Mouse (Mus musculus): ENCODE data around the gene Ube2q2. TPM values are rescaled to one million over a fixed set of nuclear protein-coding genes. Genes with fewer than 3 reads are reported as not detected.

The Ube2q2 gene
- total and polyA plus RNA-seq, 2 experiments from 2014 or later = 22.0 to 23.5 TPM

- H3K9ac ChIP-seq (replicated peaks; ENCODE audit: low read depth, low read length) = no peak overlapping the region
- H3K4me2 ChIP-seq (ENCODE audit: low read depth, low read length) = no peak overlapping the region
- 53% methylated on average over 4 of the region's 4 CpGs for WGBS
- no peak for TF ChIP-seq EP300 (IDR thresholded peaks at IDR 0.05; ENCODE audit: low read depth)
- TF ChIP-seq CTCF (IDR thresholded peaks at IDR 0.05; ENCODE audit: low read depth) = no peak
- peaks cover 29% of the 10 kb centered on the region for H3K36me3 ChIP-seq (replicated peaks; ENCODE audit: control insufficient read depth, insufficient read depth, low read length)
- DNase-seq (ENCODE audit: low spot score) (no peak), ATAC-seq (ENCODE audit: insufficient read depth, low read depth) (no peak)
- H3K4me1 ChIP-seq (ENCODE audit: control insufficient read depth, insufficient read depth) = peaks cover 16% of the 10 kb centered on the region
- H3K27me3 ChIP-seq (ENCODE audit: control insufficient read depth, insufficient read depth, low read length) = no peaks in the 10 kb centered on the region
- no peaks in the 10 kb centered on the region for H3K9me3 ChIP-seq (replicated peaks; ENCODE audit: control insufficient read depth, low read length)
- no peak overlapping the region for H3K27ac ChIP-seq (ENCODE audit: low read depth)
- no peak overlapping the region for H3K4me3 ChIP-seq (ENCODE audit: low read depth, low read length)
Measured at GRCm38 (mm10) chr9:55211611-55212010, 63.0 kb downstream of the Ube2q2 start.

- H3K36me3 ChIP-seq (replicated peaks; ENCODE audit: control insufficient read depth, insufficient read depth, low read length) = peaks cover 47% of the 10 kb centered on the region
- H3K4me2 ChIP-seq (ENCODE audit: low read depth, low read length) = no peak overlapping the region
- no peaks in the 10 kb centered on the region for H3K27me3 ChIP-seq (ENCODE audit: control insufficient read depth, insufficient read depth, low read length)
- ATAC-seq (ENCODE audit: insufficient read depth, low read depth) (no peak), DNase-seq (ENCODE audit: low spot score) (no peak)
- H3K9ac ChIP-seq (replicated peaks; ENCODE audit: low read depth, low read length) = no peak overlapping the region
- H3K4me1 ChIP-seq (ENCODE audit: control insufficient read depth, insufficient read depth) = peaks cover 11% of the 10 kb centered on the region
- no peak overlapping the region for H3K4me3 ChIP-seq (ENCODE audit: low read depth, low read length)
- TF ChIP-seq CTCF (IDR thresholded peaks at IDR 0.05; ENCODE audit: low read depth) = no peak
- TF ChIP-seq EP300 (IDR thresholded peaks at IDR 0.05; ENCODE audit: low read depth) = no peak
- 87% methylated on average over 1 of the region's 1 CpGs for WGBS
- no peak overlapping the region for H3K27ac ChIP-seq (ENCODE audit: low read depth)
- no peaks in the 10 kb centered on the region for H3K9me3 ChIP-seq (replicated peaks; ENCODE audit: control insufficient read depth, low read length)
Measured at GRCm38 (mm10) chr9:55213396-55213795, 64.7 kb downstream of the Ube2q2 start.

GRCm38 (mm10) chr9:55215056-55215455 lies 66.4 kb downstream of the Ube2q2 start:
- H3K9me3 ChIP-seq (replicated peaks; ENCODE audit: control insufficient read depth, low read length) = no peaks in the 10 kb centered on the region
- H3K9ac ChIP-seq (replicated peaks; ENCODE audit: low read depth, low read length) = no peak overlapping the region
- no peak for DNase-seq (ENCODE audit: low spot score)
- H3K36me3 ChIP-seq (replicated peaks; ENCODE audit: control insufficient read depth, insufficient read depth, low read length) = peaks cover 63% of the 10 kb centered on the region
- no peak overlapping the region for H3K4me2 ChIP-seq (ENCODE audit: low read depth, low read length)
- no peak for TF ChIP-seq EP300 (IDR thresholded peaks at IDR 0.05; ENCODE audit: low read depth)
- TF ChIP-seq CTCF (IDR thresholded peaks at IDR 0.05; ENCODE audit: low read depth) = no peak
- no peak for ATAC-seq (ENCODE audit: insufficient read depth, low read depth)
- H3K4me3 ChIP-seq (ENCODE audit: low read depth, low read length) = no peak overlapping the region
- no peaks in the 10 kb centered on the region for H3K27me3 ChIP-seq (ENCODE audit: control insufficient read depth, insufficient read depth, low read length)
- WGBS = 84% methylated on average over 3 of the region's 3 CpGs
- no peak overlapping the region for H3K27ac ChIP-seq (ENCODE audit: low read depth)
- 0 out of 2 replicates have a peak, but pooled peaks cover 5% of the 10 kb centered on the region for H3K4me1 ChIP-seq (ENCODE audit: control insufficient read depth, insufficient read depth)

- H3K4me2 ChIP-seq (ENCODE audit: low read depth, low read length) = no peak overlapping the region
- no peak overlapping the region for H3K9ac ChIP-seq (replicated peaks; ENCODE audit: low read depth, low read length)
- no peak for DNase-seq (ENCODE audit: low spot score)
- no peaks in the 10 kb centered on the region for H3K9me3 ChIP-seq (replicated peaks; ENCODE audit: control insufficient read depth, low read length)
- no peak for TF ChIP-seq CTCF (IDR thresholded peaks at IDR 0.05; ENCODE audit: low read depth)
- TF ChIP-seq EP300 (IDR thresholded peaks at IDR 0.05; ENCODE audit: low read depth) = no peak
- 0 out of 2 replicates have a peak, but pooled peaks cover 2% of the 10 kb centered on the region for H3K4me1 ChIP-seq (ENCODE audit: control insufficient read depth, insufficient read depth)
- no peak overlapping the region for H3K27ac ChIP-seq (ENCODE audit: low read depth)
- H3K27me3 ChIP-seq (ENCODE audit: control insufficient read depth, insufficient read depth, low read length) = no peaks in the 10 kb centered on the region
- peaks cover 69% of the 10 kb centered on the region for H3K36me3 ChIP-seq (replicated peaks; ENCODE audit: control insufficient read depth, insufficient read depth, low read length)
- no peak for ATAC-seq (ENCODE audit: insufficient read depth, low read depth)
- no peak overlapping the region for H3K4me3 ChIP-seq (ENCODE audit: low read depth, low read length)
- 86% methylated on average over 3 of the region's 3 CpGs for WGBS
Measured at GRCm38 (mm10) chr9:55215648-55216047, 67.0 kb downstream of the Ube2q2 start.

- Histone ChIP-seq H3K36me3 (replicated peaks; ENCODE audit: control insufficient read depth, insufficient read depth, low read length) (peaks cover 73% of the 10 kb centered on the region), H3K9me3 (replicated peaks; ENCODE audit: control insufficient read depth, low read length) (no peaks in the 10 kb centered on the region), H3K4me2 (ENCODE audit: low read depth, low read length) (no peak overlapping the region), H3K27me3 (ENCODE audit: control insufficient read depth, insufficient read depth, low read length) (no peaks in the 10 kb centered on the region), H3K27ac (ENCODE audit: low read depth) (no peak overlapping the region), H3K4me1 (ENCODE audit: control insufficient read depth, insufficient read depth) (no peaks in the 10 kb centered on the region), H3K9ac (replicated peaks; ENCODE audit: low read depth, low read length) (no peak overlapping the region), H3K4me3 (ENCODE audit: low read depth, low read length) (no peak overlapping the region)
- DNase-seq (ENCODE audit: low spot score) = no peak
- no peak for ATAC-seq (ENCODE audit: insufficient read depth, low read depth)
- TF ChIP-seq EP300 (IDR thresholded peaks at IDR 0.05; ENCODE audit: low read depth) (no peak), CTCF (IDR thresholded peaks at IDR 0.05; ENCODE audit: low read depth) (no peak)
- WGBS = 91% methylated on average over 2 of the region's 2 CpGs
Measured at GRCm38 (mm10) chr9:55216078-55216477, 67.4 kb downstream of the Ube2q2 start.

- Histone ChIP-seq H3K4me1 (ENCODE audit: control insufficient read depth, insufficient read depth) (no peaks in the 10 kb centered on the region), H3K27me3 (ENCODE audit: control insufficient read depth, insufficient read depth, low read length) (no peaks in the 10 kb centered on the region), H3K36me3 (replicated peaks; ENCODE audit: control insufficient read depth, insufficient read depth, low read length) (peaks cover 86% of the 10 kb centered on the region), H3K9ac (replicated peaks; ENCODE audit: low read depth, low read length) (no peak overlapping the region), H3K9me3 (replicated peaks; ENCODE audit: control insufficient read depth, low read length) (no peaks in the 10 kb centered on the region), H3K4me2 (ENCODE audit: low read depth, low read length) (no peak overlapping the region), H3K27ac (ENCODE audit: low read depth) (no peak overlapping the region), H3K4me3 (ENCODE audit: low read depth, low read length) (no peak overlapping the region)
- no peak for ATAC-seq (ENCODE audit: insufficient read depth, low read depth)
- TF ChIP-seq CTCF (IDR thresholded peaks at IDR 0.05; ENCODE audit: low read depth) (no peak), EP300 (IDR thresholded peaks at IDR 0.05; ENCODE audit: low read depth) (no peak)
- no peak for DNase-seq (ENCODE audit: low spot score)
- 87% methylated on average over 3 of the region's 3 CpGs for WGBS
Measured at GRCm38 (mm10) chr9:55217381-55217780, 68.7 kb downstream of the Ube2q2 start.

All from heart, postnatal 0 days (tissue).